Mouse (Mus musculus): ENCODE data around the gene Rhobtb1. TPM values are rescaled to one million over a fixed set of nuclear protein-coding genes. Genes with fewer than 3 reads are reported as not detected.

The Rhobtb1 gene
- polyA plus RNA-seq, 1 experiment: 10.8 TPM

DNA sequence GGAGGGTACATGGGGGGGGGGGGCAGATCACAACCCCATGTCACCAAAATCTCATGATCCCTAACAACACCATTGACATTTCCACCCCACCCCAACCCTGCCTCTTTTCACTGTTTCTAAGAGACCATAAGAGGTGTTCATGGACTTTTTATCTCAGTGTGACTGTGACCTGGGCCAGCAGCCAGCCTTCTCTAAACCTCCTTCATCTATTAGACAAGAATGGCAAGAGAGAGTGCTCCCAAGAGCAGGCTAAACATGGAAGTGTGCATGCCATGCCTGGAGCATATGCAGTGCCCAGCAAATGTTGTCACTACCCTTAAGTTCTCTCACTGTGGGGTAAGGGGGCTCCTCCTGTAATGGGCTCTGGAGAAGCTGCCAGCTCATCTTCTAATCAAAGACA is 123.5 kb downstream of the Rhobtb1 start:
- TF ChIP-seq CTCF (IDR thresholded peaks at IDR 0.05; ENCODE audit: extremely low read depth, insufficient read depth, insufficient read length, insufficient replicate concordance) (no peak), POLR2A (IDR thresholded peaks at IDR 0.05; ENCODE audit: low read depth, low read length) (no peak)
- Histone ChIP-seq H3K27ac (ENCODE audit: insufficient read depth, low read length) (no peak overlapping the region), H3K36me3 (ENCODE audit: control insufficient read depth, insufficient read depth, low read length) (no peaks in the 10 kb centered on the region), H3K27me3 (ENCODE audit: control insufficient read depth, insufficient read depth, low read length) (no peaks in the 10 kb centered on the region), H3K4me1 (ENCODE audit: control insufficient read depth, insufficient read depth, insufficient read length) (no peaks in the 10 kb centered on the region), H3K4me3 (ENCODE audit: extremely low read depth, insufficient read depth, insufficient read length) (no peak overlapping the region)
- no peak for DNase-seq (ENCODE audit: low read depth in 1 of 2, low spot score in 2 of 2)

GRCm38 (mm10) chr10:69275811-69276775 is 124.9 kb downstream of the Rhobtb1 start:
- 89% methylated on average over 12 of the region's 12 CpGs for WGBS
- H3K4me1 ChIP-seq (ENCODE audit: control insufficient read depth, insufficient read depth, insufficient read length): no peaks in the 10 kb centered on the region
- H3K27ac ChIP-seq (ENCODE audit: insufficient read depth, low read length): no peak overlapping the region
- H3K27me3 ChIP-seq (ENCODE audit: control insufficient read depth, insufficient read depth, low read length): no peaks in the 10 kb centered on the region
- no peak for DNase-seq (ENCODE audit: low read depth in 1 of 2, low spot score in 2 of 2)
- TF ChIP-seq CTCF (IDR thresholded peaks at IDR 0.05; ENCODE audit: extremely low read depth, insufficient read depth, insufficient read length, insufficient replicate concordance): no peak
- no peak for TF ChIP-seq POLR2A (IDR thresholded peaks at IDR 0.05; ENCODE audit: low read depth, low read length)
- H3K36me3 ChIP-seq (ENCODE audit: control insufficient read depth, insufficient read depth, low read length): no peaks in the 10 kb centered on the region
- H3K4me3 ChIP-seq (ENCODE audit: extremely low read depth, insufficient read depth, insufficient read length): no peak overlapping the region

DNA sequence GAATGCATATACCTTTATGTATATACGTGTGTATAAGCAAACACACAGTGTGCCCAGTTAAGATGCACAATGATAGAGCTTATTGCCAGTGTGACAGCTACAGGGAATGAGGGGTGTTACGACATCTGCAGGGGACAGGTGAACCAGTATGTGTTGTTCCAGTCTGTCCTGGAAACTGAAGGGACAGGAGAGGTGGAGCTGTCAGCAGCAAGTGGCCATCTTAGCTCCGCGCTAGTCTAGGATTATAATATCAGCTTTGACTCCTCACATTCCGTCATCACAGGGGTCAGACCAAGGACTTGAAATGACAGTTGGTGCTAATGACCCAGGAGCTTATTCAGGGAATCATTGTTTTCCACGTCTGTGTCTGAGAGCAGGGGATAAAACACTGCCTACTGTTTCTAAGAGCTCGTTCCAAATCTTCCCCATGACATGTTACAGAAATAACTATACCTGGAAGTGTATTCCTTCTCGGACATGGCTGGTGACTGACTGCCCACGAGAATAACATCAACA is 125.7 kb downstream of the Rhobtb1 start:
- TF ChIP-seq POLR2A (IDR thresholded peaks at IDR 0.05; ENCODE audit: low read depth, low read length) (no peak), CTCF (IDR thresholded peaks at IDR 0.05; ENCODE audit: extremely low read depth, insufficient read depth, insufficient read length, insufficient replicate concordance) (no peak)
- DNase-seq (ENCODE audit: low read depth in 1 of 2, low spot score in 2 of 2): no peak
- Histone ChIP-seq H3K27ac (ENCODE audit: insufficient read depth, low read length) (no peak overlapping the region), H3K36me3 (ENCODE audit: control insufficient read depth, insufficient read depth, low read length) (no peaks in the 10 kb centered on the region), H3K27me3 (ENCODE audit: control insufficient read depth, insufficient read depth, low read length) (no peaks in the 10 kb centered on the region), H3K4me3 (ENCODE audit: extremely low read depth, insufficient read depth, insufficient read length) (no peak overlapping the region), H3K4me1 (ENCODE audit: control insufficient read depth, insufficient read depth, insufficient read length) (no peaks in the 10 kb centered on the region)
- WGBS: 88% methylated on average over 9 of the region's 9 CpGs

GRCm38 (mm10) chr10:69278764-69279606 is 127.8 kb downstream of the Rhobtb1 start:
- WGBS: 91% methylated on average over 18 of the region's 18 CpGs
- no peak overlapping the region for H3K27ac ChIP-seq (ENCODE audit: insufficient read depth, low read length)
- DNase-seq (ENCODE audit: low read depth in 1 of 2, low spot score in 2 of 2): no peak
- TF ChIP-seq POLR2A (IDR thresholded peaks at IDR 0.05; ENCODE audit: low read depth, low read length) (no peak), CTCF (IDR thresholded peaks at IDR 0.05; ENCODE audit: extremely low read depth, insufficient read depth, insufficient read length, insufficient replicate concordance) (no peak)
- no peaks in the 10 kb centered on the region for H3K27me3 ChIP-seq (ENCODE audit: control insufficient read depth, insufficient read depth, low read length)
- H3K4me1 ChIP-seq (ENCODE audit: control insufficient read depth, insufficient read depth, insufficient read length): no peaks in the 10 kb centered on the region
- no peak overlapping the region for H3K4me3 ChIP-seq (ENCODE audit: extremely low read depth, insufficient read depth, insufficient read length)
- no peaks in the 10 kb centered on the region for H3K36me3 ChIP-seq (ENCODE audit: control insufficient read depth, insufficient read depth, low read length)

- no peak for DNase-seq (ENCODE audit: low read depth in 1 of 2, low spot score in 2 of 2)
- no peaks in the 10 kb centered on the region for H3K27me3 ChIP-seq (ENCODE audit: control insufficient read depth, insufficient read depth, low read length)
- H3K4me3 ChIP-seq (ENCODE audit: extremely low read depth, insufficient read depth, insufficient read length): no peak overlapping the region
- no peaks in the 10 kb centered on the region for H3K4me1 ChIP-seq (ENCODE audit: control insufficient read depth, insufficient read depth, insufficient read length)
- H3K27ac ChIP-seq (ENCODE audit: insufficient read depth, low read length): no peak overlapping the region
- 97% methylated on average over 7 of the region's 7 CpGs for WGBS
- TF ChIP-seq POLR2A (IDR thresholded peaks at IDR 0.05; ENCODE audit: low read depth, low read length) (no peak), CTCF (IDR thresholded peaks at IDR 0.05; ENCODE audit: extremely low read depth, insufficient read depth, insufficient read length, insufficient replicate concordance) (no peak)
- H3K36me3 ChIP-seq (ENCODE audit: control insufficient read depth, insufficient read depth, low read length): no peaks in the 10 kb centered on the region
These were observed 128.4 kb downstream of the Rhobtb1 start for GRCm38 (mm10) chr10:69279607-69279978.

GRCm38 (mm10) chr10:69286939-69287338 is 135.7 kb downstream of the Rhobtb1 start:
- no peak for DNase-seq (ENCODE audit: low read depth in 1 of 2, low spot score in 2 of 2)
- H3K36me3 ChIP-seq (ENCODE audit: control insufficient read depth, insufficient read depth, low read length): no peaks in the 10 kb centered on the region
- WGBS: 97% methylated on average over 3 of the region's 3 CpGs

More at GRCm38 (mm10) chr10:69286939-69287338, 135.7 kb downstream of the Rhobtb1 start:
- Histone ChIP-seq H3K27ac (ENCODE audit: insufficient read depth, low read length) (no peak overlapping the region), H3K27me3 (ENCODE audit: control insufficient read depth, insufficient read depth, low read length) (no peaks in the 10 kb centered on the region), H3K4me1 (ENCODE audit: control insufficient read depth, insufficient read depth, insufficient read length) (no peaks in the 10 kb centered on the region), H3K4me3 (ENCODE audit: extremely low read depth, insufficient read depth, insufficient read length) (no peak overlapping the region)
- no peak for TF ChIP-seq POLR2A (IDR thresholded peaks at IDR 0.05; ENCODE audit: low read depth, low read length)
- TF ChIP-seq CTCF (IDR thresholded peaks at IDR 0.05; ENCODE audit: extremely low read depth, insufficient read depth, insufficient read length, insufficient replicate concordance): no peak
